Mouse (Mus musculus) kidney, adult 11 months (tissue): ENCODE results near the gene Phactr3.

Experiments used
- DNase-seq: peaks from one replicate; pipeline ENCODE4 v3.0.0; 2022

Phactr3 gene

GRCm38 (mm10) chr2:178118801-178119560 is at the start of gene Phactr3:
Gene Phactr3 (plus strand): TSS chr2:178118975.
- no peak for DNase-seq

- peak; percentile 69 for DNase-seq
Measured at GRCm38 (mm10) chr2:178078166-178078717, 40.5 kb upstream of the Phactr3 start, which contains the start of gene Zfp931. Gene Zfp931 (minus strand): TSS chr2:178078476.

- DNase-seq, result no peak
Measured at GRCm38 (mm10) chr2:178089586-178089985, 29.2 kb upstream of the Phactr3 start.

- DNase-seq, result peak; percentile 32
Measured at GRCm38 (mm10) chr2:178098021-178098420, 20.8 kb upstream of the Phactr3 start.

GRCm38 (mm10) chr2:178101957-178102356 is 16.8 kb upstream of the Phactr3 start:
- peak; percentile 24 for DNase-seq

GRCm38 (mm10) chr2:178117946-178118345 is 829 bp upstream of the Phactr3 start:
- DNase-seq, result no peak

GRCm38 (mm10) chr2:178119561-178120355 is 983 bp downstream of the Phactr3 start:
- DNase-seq, result no peak

- DNase-seq, result no peak
Measured at GRCm38 (mm10) chr2:178120356-178120645, 1.5 kb downstream of the Phactr3 start.

GRCm38 (mm10) chr2:178120651-178121374 is 2.0 kb downstream of the Phactr3 start:
- no peak for DNase-seq

- no peak for DNase-seq
Measured at GRCm38 (mm10) chr2:178121375-178121688, 2.6 kb downstream of the Phactr3 start.

GRCm38 (mm10) chr2:178121946-178122665 is 3.3 kb downstream of the Phactr3 start:
- DNase-seq, result no peak

GRCm38 (mm10) chr2:178123466-178123865 is 4.7 kb downstream of the Phactr3 start:
- no peak for DNase-seq

GRCm38 (mm10) chr2:178125427-178125826 is 6.7 kb downstream of the Phactr3 start:
- DNase-seq, result no peak

- DNase-seq, result no peak
Measured at GRCm38 (mm10) chr2:178126041-178126820, 7.5 kb downstream of the Phactr3 start.

- DNase-seq, result no peak
Measured at GRCm38 (mm10) chr2:178128594-178128993, 9.8 kb downstream of the Phactr3 start.

GRCm38 (mm10) chr2:178129161-178129560 is 10.4 kb downstream of the Phactr3 start:
- no peak for DNase-seq

GRCm38 (mm10) chr2:178129676-178130075 is 10.9 kb downstream of the Phactr3 start:
- no peak for DNase-seq

- DNase-seq, result no peak
Measured at GRCm38 (mm10) chr2:178130536-178130935, 11.8 kb downstream of the Phactr3 start.

GRCm38 (mm10) chr2:178131011-178131410 is 12.2 kb downstream of the Phactr3 start:
- DNase-seq, result no peak

GRCm38 (mm10) chr2:178131606-178132365 is 13.0 kb downstream of the Phactr3 start:
- no peak for DNase-seq

- DNase-seq, result no peak
Measured at GRCm38 (mm10) chr2:178135713-178136112, 16.9 kb downstream of the Phactr3 start.
